Comparison of ENCODE assay signal across 23 mouse cellular contexts in genomic region chr6:135912114-135912513, GRCm38 (mm10).
A peak's percentile ranks its signal among the peaks of the same experiment; 100 is the strongest.
DNase-seq lines count a peak whose midpoint lies in the region; ATAC-seq and TF ChIP-seq lines count a peak whose summit lies in the region.
"Had no signal": no experiment of that assay in that cellular context is flagged by ENCODE, and none has a peak within 500 bp of the region (broad histone marks: within the 10 kb centered on the region; RNA-seq: fewer than 3 reads in every experiment).

No protein-coding gene starts in this region.

- no peaks in the 10 kb centered on the region for H3K4me1 ChIP-seq in cerebellum, adult 2 months (ENCODE audit: control insufficient read depth, insufficient read depth, low read length)
- peaks cover 6% of the 10 kb centered on the region for H3K4me1 ChIP-seq in hindbrain, postnatal 0 days (ENCODE audit: insufficient read depth, low read length)
- peaks cover 11% of the 10 kb centered on the region; the same call in 1 of the 2 replicates for H3K4me1 ChIP-seq in hindbrain, embryonic 14.5 days (replicated peaks; ENCODE audit: control insufficient read depth, insufficient read depth, low read length)
- H3K4me1 ChIP-seq in midbrain, postnatal 0 days (ENCODE audit: insufficient read depth, low read length), result peaks cover 12% of the 10 kb centered on the region; the same call in 1 of the 2 replicates
- H3K4me1 ChIP-seq in midbrain, embryonic 10.5 days, result peaks cover 2% of the 10 kb centered on the region; the same call in 1 of the 2 replicates

- H3K36me3 ChIP-seq in hindbrain, postnatal 0 days (ENCODE audit: insufficient read depth, low read length), result no peaks in the 10 kb centered on the region
- no peaks in the 10 kb centered on the region for H3K36me3 ChIP-seq in hindbrain, embryonic 14.5 days (replicated peaks; ENCODE audit: control insufficient read depth, insufficient read depth)
- no peaks in the 10 kb centered on the region for H3K36me3 ChIP-seq in midbrain, postnatal 0 days (ENCODE audit: insufficient read depth, low read length)
- H3K36me3 ChIP-seq in midbrain, embryonic 10.5 days, result no peaks in the 10 kb centered on the region
- H3K36me3 ChIP-seq: embryonic facial prominence, embryonic 13.5 days; forebrain, embryonic 12.5 days; G1E; hindbrain, embryonic 10.5 days had no signal

- H3K9ac ChIP-seq in hindbrain, postnatal 0 days (replicated peaks; ENCODE audit: low read length), result no peak overlapping the region
- H3K9ac ChIP-seq in hindbrain, embryonic 14.5 days, result no peak overlapping the region
- H3K9ac ChIP-seq in midbrain, postnatal 0 days (replicated peaks; ENCODE audit: low read length, poor library complexity, severe bottlenecking), result no peak overlapping the region
- H3K9ac ChIP-seq: embryonic facial prominence, embryonic 13.5 days; forebrain, embryonic 12.5 days had no signal

- no peak overlapping the region for H3K4me3 ChIP-seq in cerebellum, adult 2 months (replicated peaks; ENCODE audit: insufficient read depth, low read depth, low read length)
- H3K4me3 ChIP-seq in hindbrain, postnatal 0 days (ENCODE audit: low read length), result no peak overlapping the region
- H3K4me3 ChIP-seq in hindbrain, embryonic 14.5 days (replicated peaks; ENCODE audit: low read length), result no peak overlapping the region
- no peak overlapping the region for H3K4me3 ChIP-seq in midbrain, postnatal 0 days (ENCODE audit: low read depth, low read length)
- H3K4me3 ChIP-seq in midbrain, embryonic 10.5 days, result no peak overlapping the region
- H3K4me3 ChIP-seq: embryonic facial prominence, embryonic 13.5 days; forebrain, embryonic 12.5 days; heart, adult 2 months; hindbrain, embryonic 10.5 days had no signal

- ATAC-seq in hindbrain, postnatal 0 days, result peak; percentile 72
- ATAC-seq in hindbrain, embryonic 14.5 days (ENCODE audit: low FRiP score), result no peak
- ATAC-seq in midbrain, postnatal 0 days (ENCODE audit: low FRiP score), result no peak
- ATAC-seq: CD4-positive, CD25-positive, alpha-beta regulatory T cell, adult 4 months; forebrain, embryonic 16.5 days; inflammation-experienced regulatory T-cells, adult 6 months; intestine, postnatal 0 days had no signal

- no peak overlapping the region for H3K4me2 ChIP-seq in hindbrain, postnatal 0 days (ENCODE audit: low read depth, low read length)
- no peak overlapping the region for H3K4me2 ChIP-seq in hindbrain, embryonic 14.5 days (replicated peaks)
- no peak overlapping the region for H3K4me2 ChIP-seq in midbrain, postnatal 0 days (ENCODE audit: low read depth, low read length, poor library complexity, severe bottlenecking)
- H3K4me2 ChIP-seq: embryonic facial prominence, embryonic 13.5 days; forebrain, embryonic 12.5 days; heart, embryonic 11.5 days had no signal

- no peaks in the 10 kb centered on the region for H3K9me3 ChIP-seq in hindbrain, postnatal 0 days (ENCODE audit: low read length)
- no peaks in the 10 kb centered on the region for H3K9me3 ChIP-seq in hindbrain, embryonic 14.5 days (ENCODE audit: control insufficient read depth, low read length)
- H3K9me3 ChIP-seq in midbrain, postnatal 0 days (ENCODE audit: low read length), result no peaks in the 10 kb centered on the region
- no peaks in the 10 kb centered on the region for H3K9me3 ChIP-seq in midbrain, embryonic 10.5 days (replicated peaks)
- H3K9me3 ChIP-seq: embryonic facial prominence, embryonic 13.5 days; forebrain, embryonic 12.5 days had no signal

- no peak for TF ChIP-seq POLR2A in cerebellum, adult 2 months (IDR thresholded peaks at IDR 0.05; ENCODE audit: borderline replicate concordance, insufficient read depth, low read length)

- peak; percentile 13 to 18 for DNase-seq in cerebellum, adult 2 months
- no peak for DNase-seq in cerebellum, adult 18-20 months
- peak; percentile 6 to 12 for DNase-seq in cerebellum, postnatal 36 days
- no peak for DNase-seq in cerebellum, adult 9-11 months
- DNase-seq in hindbrain, postnatal 0 days (ENCODE audit: low spot score), result peak; percentile 60
- no peak for DNase-seq in hindbrain, embryonic 14.5 days (ENCODE audit: low spot score)
- peak; percentile 73 for DNase-seq in midbrain, postnatal 0 days (ENCODE audit: low spot score)
- no peak for DNase-seq in midbrain, embryonic 10.5 days (ENCODE audit: low spot score)
- DNase-seq: adrenal gland, adult 8-10 months; adrenal gland, postnatal 36 days; B cell, adult 2 months; cerebellum, adult 8-10 months; gastrocnemius, postnatal 10 days; heart, adult 2 months had no signal

- 25% methylated on average over 3 of the region's 3 CpGs for WGBS in cerebellum, adult 2 months
- WGBS in hindbrain, postnatal 0 days, result 39% methylated on average over 3 of the region's 3 CpGs
- 49% methylated on average over 3 of the region's 3 CpGs for WGBS in hindbrain, embryonic 14.5 days
- 38% methylated on average over 3 of the region's 3 CpGs for WGBS in midbrain, postnatal 0 days
- WGBS in midbrain, embryonic 10.5 days, result 61% methylated on average over 3 of the region's 3 CpGs

- H3K27me3 ChIP-seq in cerebellum, adult 2 months (ENCODE audit: control insufficient read depth, insufficient read depth, low read length), result no peaks in the 10 kb centered on the region
- no peaks in the 10 kb centered on the region for H3K27me3 ChIP-seq in hindbrain, postnatal 0 days (ENCODE audit: insufficient read depth, low read length)
- H3K27me3 ChIP-seq in hindbrain, embryonic 14.5 days (ENCODE audit: control insufficient read depth, insufficient read depth, low read length), result no peaks in the 10 kb centered on the region
- no peaks in the 10 kb centered on the region for H3K27me3 ChIP-seq in midbrain, postnatal 0 days (ENCODE audit: insufficient read depth, low read length)
- 0 out of 2 replicates have a peak, but pooled peaks cover 3% of the 10 kb centered on the region for H3K27me3 ChIP-seq in midbrain, embryonic 10.5 days (ENCODE audit: low read depth, poor library complexity, severe bottlenecking)
- H3K27me3 ChIP-seq: embryonic facial prominence, embryonic 13.5 days had no signal

- TF ChIP-seq CTCF in cerebellum, adult 2 months (IDR thresholded peaks at IDR 0.05; ENCODE audit: borderline replicate concordance, insufficient read depth, low read depth, low read length), result no peak
- no peak for TF ChIP-seq CTCF in hindbrain, postnatal 0 days (IDR thresholded peaks at IDR 0.05; ENCODE audit: low read depth)
- TF ChIP-seq CTCF in midbrain, postnatal 0 days (IDR thresholded peaks at IDR 0.05), result no peak

- no peak overlapping the region for H3K27ac ChIP-seq in cerebellum, adult 2 months (ENCODE audit: insufficient read depth, low read length)
- H3K27ac ChIP-seq in hindbrain, postnatal 0 days, result peak overlapping the region; percentile 9; the same call in 1 of the 2 replicates
- H3K27ac ChIP-seq in hindbrain, embryonic 14.5 days, result no peak overlapping the region
- H3K27ac ChIP-seq in midbrain, postnatal 0 days (ENCODE audit: low read depth, low read length), result no peak overlapping the region
- no peak overlapping the region for H3K27ac ChIP-seq in midbrain, embryonic 10.5 days (replicated peaks)
- H3K27ac ChIP-seq: embryonic facial prominence, embryonic 13.5 days; forebrain, embryonic 12.5 days; heart, adult 2 months; hindbrain, embryonic 10.5 days had no signal

Comparison
In these comparisons a context has a peak if more than half of its experiments do, and no peak if none do; other contexts are left out.
1. DNase-seq: peak in cerebellum, adult 2 months (2 of 2), cerebellum, postnatal 36 days (2 of 2), hindbrain, postnatal 0 days (single experiment) and midbrain, postnatal 0 days (single experiment); none in cerebellum, adult 18-20 months (0 of 2), cerebellum, adult 9-11 months (single experiment), hindbrain, embryonic 14.5 days (single experiment) and midbrain, embryonic 10.5 days (single experiment).